Mouse (Mus musculus): ENCODE measurements around the gene Ptprd. TPM values are rescaled to one million over a fixed set of nuclear protein-coding genes. Genes with fewer than 3 reads are reported as not detected.

Ptprd gene
- 0.13 TPM in 1 of 2 replicates, not detected in the other for total RNA-seq (2017)

DNA sequence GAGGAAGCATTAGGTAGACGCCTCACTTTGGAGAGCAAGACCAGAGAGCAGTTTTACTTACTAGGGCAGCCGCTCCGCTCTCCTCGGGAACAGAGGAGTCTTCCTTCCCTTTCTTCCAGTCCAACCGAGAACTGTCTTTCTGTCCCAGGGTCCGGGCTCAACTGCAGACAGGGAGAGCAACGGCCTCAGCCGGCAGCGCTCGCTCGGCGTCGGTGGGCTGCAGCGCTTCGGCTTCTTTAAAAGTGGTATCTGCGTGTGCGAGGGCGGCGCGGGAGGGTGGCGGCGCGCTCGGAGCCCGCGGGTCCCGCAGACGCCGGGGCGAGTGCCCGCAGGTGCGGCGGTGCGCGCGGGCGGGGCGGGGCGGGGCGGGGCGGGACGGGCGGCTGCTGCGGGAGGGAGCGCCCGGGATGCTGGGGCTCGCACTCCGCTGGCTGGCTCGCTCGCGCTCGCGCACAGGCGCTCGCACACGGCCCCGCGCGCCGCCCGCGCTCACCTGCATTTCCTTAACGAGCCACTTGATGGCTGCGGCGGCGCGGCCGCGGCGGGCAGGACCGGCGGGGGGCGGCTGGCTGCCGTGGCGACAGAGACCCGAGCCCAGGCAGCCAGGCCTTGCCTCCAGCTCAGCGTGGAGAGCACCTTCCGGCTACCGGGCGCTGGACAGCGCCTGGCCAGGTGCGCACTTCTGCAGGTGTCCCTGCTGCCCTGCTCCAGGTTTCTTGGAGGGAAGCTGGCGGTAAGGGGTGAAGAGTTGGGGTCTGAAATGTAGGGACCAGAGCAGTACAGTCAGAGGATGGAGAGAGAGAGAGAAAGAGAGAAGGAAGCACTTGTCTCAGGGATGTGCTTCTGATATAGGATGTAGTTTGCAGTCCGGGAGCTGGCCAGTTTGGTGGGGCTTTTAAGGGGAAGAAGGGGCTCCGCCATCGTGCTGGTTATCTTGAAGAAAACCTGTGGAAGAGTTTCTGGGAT is at the start of gene Ptprd:
TSS of gene Ptprd (minus strand) at position 433 of the 966 bp plus-strand sequence.
- no peak for ATAC-seq (replicated peaks in 1 of 2; ENCODE audit: insufficient read depth in 1 of 2, low FRiP score in 2 of 2, low TSS enrichment in 1 of 2, low read depth in 1 of 2, poor library complexity in 2 of 2, severe bottlenecking in 2 of 2)

DNA sequence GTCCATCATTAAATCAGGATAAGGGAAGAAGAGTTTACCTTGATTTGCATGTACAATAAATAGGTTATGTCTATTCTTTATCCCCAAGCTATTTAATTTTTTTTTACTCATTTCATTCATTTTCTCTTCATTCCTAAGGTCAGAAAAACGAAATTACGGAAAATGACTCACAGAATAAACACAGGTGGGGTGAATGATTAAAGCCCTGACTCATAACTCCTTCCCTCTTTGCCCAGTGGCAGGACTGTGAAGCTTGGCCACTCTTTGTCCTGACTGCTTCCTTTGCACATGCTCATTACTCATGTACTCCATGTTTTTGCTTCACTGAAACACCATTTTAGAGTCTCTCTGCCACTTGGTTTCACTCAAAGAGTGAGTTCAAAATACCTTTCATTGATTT is 24.1 kb upstream of the Ptprd start:
- ATAC-seq (replicated peaks in 1 of 2; ENCODE audit: insufficient read depth in 1 of 2, low FRiP score in 2 of 2, low TSS enrichment in 1 of 2, low read depth in 1 of 2, poor library complexity in 2 of 2, severe bottlenecking in 2 of 2) = no peak

DNA sequence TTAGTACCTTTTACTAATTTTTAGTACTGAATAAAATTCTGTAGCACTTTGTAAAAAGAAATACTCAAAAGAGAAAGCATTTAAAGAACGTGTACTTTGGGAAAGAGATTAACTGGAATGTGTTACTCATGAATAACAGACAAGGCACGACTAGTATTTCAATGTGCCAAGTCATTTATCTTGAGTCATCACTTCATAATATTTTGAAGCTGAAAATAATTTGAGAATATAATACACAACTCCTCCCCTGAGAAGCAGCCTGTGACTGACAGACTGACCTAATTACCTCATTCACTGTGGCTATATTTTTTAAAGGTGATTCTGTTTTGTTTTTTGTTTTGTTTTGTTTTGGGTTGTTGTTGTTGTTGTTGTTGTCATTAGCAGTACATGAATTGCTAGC is 23.6 kb upstream of the Ptprd start:
- ATAC-seq (replicated peaks in 1 of 2; ENCODE audit: insufficient read depth in 1 of 2, low FRiP score in 2 of 2, low TSS enrichment in 1 of 2, low read depth in 1 of 2, poor library complexity in 2 of 2, severe bottlenecking in 2 of 2) = no peak

DNA sequence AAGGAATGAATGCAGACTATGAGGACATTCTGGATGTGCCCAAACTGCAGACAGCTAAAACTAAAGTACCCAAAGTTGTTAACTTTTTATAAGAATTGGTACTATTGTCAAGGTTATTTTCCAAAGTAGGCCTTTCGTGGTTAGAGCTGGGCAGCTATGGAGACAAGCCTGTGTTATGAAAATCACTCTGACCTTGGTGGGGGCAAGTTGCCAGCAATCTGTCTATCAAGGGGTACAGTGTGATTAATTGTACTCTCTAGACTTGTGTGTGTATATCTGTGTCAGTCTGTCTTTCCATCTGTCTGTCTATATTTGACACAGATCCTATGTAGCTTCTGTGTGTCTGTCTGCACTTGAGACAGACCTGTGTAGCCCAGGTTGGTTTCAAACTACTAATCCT is 22.9 kb upstream of the Ptprd start:
- ATAC-seq (replicated peaks in 1 of 2; ENCODE audit: insufficient read depth in 1 of 2, low FRiP score in 2 of 2, low TSS enrichment in 1 of 2, low read depth in 1 of 2, poor library complexity in 2 of 2, severe bottlenecking in 2 of 2) = no peak

DNA sequence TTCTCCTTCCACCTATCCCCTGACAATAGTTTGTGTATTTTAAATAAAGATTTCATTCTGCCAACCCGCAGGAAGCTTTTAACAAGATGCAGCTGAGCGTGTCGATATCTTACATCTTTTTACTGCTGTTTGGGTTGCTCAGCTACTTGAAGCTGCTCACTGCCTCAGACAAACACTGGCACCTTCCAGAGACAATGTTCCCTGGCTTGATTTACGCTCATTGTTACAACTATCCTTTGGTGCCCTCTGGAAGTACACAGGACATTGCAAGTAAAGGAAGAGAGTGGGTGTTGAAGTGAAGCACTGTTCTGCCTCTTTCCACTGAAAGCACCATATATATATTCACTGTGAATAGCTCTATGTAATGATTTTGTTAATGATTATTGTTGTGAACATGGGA is 2.2 kb upstream of the Ptprd start:
- no peak for ATAC-seq (replicated peaks in 1 of 2; ENCODE audit: insufficient read depth in 1 of 2, low FRiP score in 2 of 2, low TSS enrichment in 1 of 2, low read depth in 1 of 2, poor library complexity in 2 of 2, severe bottlenecking in 2 of 2)

DNA sequence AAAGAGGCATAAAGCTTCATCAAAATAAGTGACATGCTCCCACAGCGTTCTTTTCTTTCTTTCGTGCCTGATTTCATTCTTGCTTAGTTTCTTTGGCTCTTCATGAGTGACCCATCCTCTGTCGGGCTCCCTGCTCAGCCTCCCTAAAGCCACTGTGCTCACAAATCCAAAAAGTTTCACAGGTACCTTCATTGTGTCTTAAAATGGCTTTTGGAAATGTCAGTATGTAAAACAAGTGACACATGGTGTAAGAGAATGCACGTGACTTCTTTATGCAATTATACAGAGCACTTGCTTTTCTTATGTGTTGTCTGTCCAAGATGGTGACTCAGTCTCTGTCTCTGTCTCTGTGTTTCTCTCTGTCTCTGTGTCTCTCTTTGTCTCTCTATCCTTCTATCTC is 1.2 kb upstream of the Ptprd start:
- ATAC-seq (replicated peaks in 1 of 2; ENCODE audit: insufficient read depth in 1 of 2, low FRiP score in 2 of 2, low TSS enrichment in 1 of 2, low read depth in 1 of 2, poor library complexity in 2 of 2, severe bottlenecking in 2 of 2) = no peak

DNA sequence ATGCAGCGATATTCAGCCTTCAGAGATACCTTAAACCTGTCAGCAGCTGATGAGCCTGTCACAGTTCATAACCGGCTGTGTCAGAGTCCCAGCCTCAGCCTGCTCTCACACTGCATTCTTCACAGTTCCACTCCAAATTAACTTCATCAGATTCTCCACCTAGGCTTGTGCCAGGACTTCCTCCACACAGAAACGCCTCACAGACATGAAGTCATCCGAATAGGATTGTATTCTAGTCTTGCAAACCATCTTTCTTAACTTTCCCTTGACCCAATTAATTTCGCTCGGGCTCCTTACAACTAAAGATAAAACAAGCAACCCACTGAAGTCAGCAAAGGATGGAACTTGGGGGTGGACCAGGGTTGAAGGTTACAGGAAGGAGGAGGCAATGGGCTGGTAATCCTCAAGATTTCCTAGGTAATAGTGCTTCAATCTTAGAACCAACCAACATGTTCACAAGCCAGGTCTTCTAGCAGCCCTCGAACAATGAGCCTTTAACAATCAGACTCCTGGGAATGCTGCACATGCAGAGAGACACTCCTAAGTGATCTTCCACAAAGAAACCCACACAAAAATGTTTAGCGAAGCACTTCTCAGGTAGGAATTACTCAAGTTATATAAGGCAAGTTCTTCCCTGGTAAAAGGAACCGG is 758 bp downstream of the Ptprd start:
- ATAC-seq (replicated peaks in 1 of 2; ENCODE audit: insufficient read depth in 1 of 2, low FRiP score in 2 of 2, low TSS enrichment in 1 of 2, low read depth in 1 of 2, poor library complexity in 2 of 2, severe bottlenecking in 2 of 2) = no peak

DNA sequence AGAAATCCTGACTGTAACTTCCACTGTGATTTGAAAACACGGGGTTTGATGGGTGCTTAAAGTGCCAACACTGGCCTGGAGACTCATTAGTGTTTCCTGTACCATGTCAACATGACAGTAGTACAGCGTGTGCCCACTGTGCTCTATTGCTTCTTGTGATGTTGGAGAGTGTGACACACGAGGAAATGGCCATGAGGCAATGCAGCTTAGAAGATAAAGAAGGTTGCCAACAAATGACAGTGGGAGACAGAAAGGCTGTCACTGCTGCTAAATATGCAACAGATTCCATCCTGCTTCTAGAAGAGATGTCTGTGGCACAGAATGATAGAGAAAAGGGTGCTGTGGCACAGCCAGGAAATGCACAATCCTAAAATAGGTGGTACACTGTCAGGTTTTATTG is 6.7 kb downstream of the Ptprd start:
- no peak for ATAC-seq (replicated peaks in 1 of 2; ENCODE audit: insufficient read depth in 1 of 2, low FRiP score in 2 of 2, low TSS enrichment in 1 of 2, low read depth in 1 of 2, poor library complexity in 2 of 2, severe bottlenecking in 2 of 2)

DNA sequence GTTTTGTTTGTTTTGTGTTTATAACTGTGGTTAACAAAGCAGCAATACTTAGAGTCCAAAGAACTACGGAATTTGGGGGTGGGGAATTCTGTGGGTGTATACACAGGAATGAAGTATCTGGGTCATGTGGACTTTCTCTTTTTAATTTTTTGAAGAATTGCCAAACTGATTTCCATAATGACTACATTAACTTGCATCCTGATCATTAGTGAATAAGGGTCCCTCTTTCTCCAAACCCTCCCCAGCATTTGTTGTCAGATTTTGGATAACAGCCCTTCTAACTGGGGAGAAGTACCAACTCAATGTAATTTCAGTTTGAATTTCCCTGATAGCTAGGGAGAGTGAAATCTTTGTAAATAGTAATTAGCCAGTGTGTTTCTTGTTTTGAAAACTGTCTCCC is 43.3 kb downstream of the Ptprd start:
- ATAC-seq (replicated peaks in 1 of 2; ENCODE audit: insufficient read depth in 1 of 2, low FRiP score in 2 of 2, low TSS enrichment in 1 of 2, low read depth in 1 of 2, poor library complexity in 2 of 2, severe bottlenecking in 2 of 2) = no peak

DNA sequence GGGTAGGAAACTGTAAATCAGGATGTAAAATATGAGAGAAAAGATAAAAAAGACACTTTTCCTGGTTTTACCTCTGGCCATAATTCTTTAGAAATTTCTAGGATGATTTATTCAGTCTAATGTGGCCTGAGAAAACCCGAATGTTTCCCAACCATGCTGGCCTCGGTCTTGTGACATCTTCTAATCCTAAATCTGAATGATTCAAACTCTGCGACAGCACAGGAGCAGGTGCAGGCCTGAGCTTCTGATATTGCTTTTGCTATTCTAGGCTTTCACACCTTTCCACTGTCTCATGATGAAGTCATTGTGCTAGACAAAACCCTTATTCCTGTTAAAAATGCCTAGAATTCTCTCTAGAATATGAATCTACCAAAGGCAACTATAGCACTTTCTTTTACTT is 51.3 kb downstream of the Ptprd start:
- no peak for ATAC-seq (replicated peaks in 1 of 2; ENCODE audit: insufficient read depth in 1 of 2, low FRiP score in 2 of 2, low TSS enrichment in 1 of 2, low read depth in 1 of 2, poor library complexity in 2 of 2, severe bottlenecking in 2 of 2)

DNA sequence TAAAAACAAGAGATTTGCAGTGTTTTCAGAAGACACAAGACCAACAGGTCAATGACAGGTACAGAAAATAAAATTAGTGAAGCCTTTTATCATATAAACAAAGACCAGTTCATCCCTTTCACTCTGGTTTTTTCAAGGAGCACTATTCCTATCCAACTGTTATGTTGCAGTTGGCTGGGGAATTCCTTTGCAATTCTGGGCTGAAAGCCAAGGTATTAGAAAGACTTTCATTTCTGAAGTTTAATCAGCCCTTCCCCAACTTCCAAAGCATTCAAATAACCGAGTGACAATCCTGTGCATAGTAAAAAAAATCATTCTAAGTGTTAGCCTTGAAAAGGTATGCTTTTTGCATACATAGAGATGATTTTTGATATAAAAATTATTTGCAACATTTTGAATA is 61.2 kb downstream of the Ptprd start:
- no peak for ATAC-seq (replicated peaks in 1 of 2; ENCODE audit: insufficient read depth in 1 of 2, low FRiP score in 2 of 2, low TSS enrichment in 1 of 2, low read depth in 1 of 2, poor library complexity in 2 of 2, severe bottlenecking in 2 of 2)

DNA sequence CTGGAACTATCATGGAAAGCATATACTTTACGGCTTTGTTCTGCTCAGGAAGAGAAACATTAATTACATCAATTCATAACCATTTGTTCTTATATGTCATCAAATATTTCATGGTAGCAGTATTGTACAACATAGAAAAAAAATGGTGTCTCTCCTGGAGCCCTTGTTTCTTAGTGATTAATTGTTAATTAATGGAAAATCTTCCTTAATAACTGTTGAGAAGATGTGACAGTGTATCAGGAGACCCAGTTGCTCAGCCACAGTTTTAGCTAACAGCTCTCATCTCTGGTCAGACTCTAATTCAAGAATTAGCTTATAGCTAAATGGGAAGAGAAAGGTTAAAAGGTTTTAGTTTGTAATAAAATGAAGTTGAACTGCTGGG is 69.0 kb downstream of the Ptprd start:
- no peak for ATAC-seq (replicated peaks in 1 of 2; ENCODE audit: insufficient read depth in 1 of 2, low FRiP score in 2 of 2, low TSS enrichment in 1 of 2, low read depth in 1 of 2, poor library complexity in 2 of 2, severe bottlenecking in 2 of 2)

DNA sequence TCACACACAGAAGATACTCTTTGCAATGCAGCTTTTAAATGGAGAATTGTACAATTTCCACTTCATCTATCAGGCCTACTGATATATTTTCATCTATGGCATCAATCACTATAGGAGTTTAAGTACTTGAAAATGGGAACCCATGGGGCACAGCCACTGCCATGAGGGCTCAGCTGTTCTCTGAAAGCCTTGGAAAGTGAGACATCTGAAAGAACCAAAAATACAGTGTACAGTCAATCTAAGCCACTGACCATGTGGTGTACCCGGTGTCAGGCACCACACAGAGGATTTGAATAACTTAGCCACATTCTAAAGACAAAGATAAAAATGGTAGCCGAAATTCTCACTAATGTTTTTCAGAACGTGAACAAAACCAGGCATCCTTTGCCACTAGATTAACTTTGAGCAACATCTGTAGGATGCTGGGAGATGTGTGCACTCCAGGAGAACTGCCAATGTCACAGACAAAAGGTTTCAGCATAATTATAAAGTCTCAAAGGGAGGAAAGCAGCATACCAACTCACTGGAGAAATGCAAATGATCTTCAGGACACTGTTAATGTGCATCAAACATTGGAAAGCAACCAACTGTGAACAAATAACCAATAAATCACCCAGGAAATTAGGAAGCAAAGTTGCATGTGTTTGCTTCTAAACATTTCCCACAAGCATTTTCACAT is 69.5 kb downstream of the Ptprd start:
- no peak for ATAC-seq (replicated peaks in 1 of 2; ENCODE audit: insufficient read depth in 1 of 2, low FRiP score in 2 of 2, low TSS enrichment in 1 of 2, low read depth in 1 of 2, poor library complexity in 2 of 2, severe bottlenecking in 2 of 2)

DNA sequence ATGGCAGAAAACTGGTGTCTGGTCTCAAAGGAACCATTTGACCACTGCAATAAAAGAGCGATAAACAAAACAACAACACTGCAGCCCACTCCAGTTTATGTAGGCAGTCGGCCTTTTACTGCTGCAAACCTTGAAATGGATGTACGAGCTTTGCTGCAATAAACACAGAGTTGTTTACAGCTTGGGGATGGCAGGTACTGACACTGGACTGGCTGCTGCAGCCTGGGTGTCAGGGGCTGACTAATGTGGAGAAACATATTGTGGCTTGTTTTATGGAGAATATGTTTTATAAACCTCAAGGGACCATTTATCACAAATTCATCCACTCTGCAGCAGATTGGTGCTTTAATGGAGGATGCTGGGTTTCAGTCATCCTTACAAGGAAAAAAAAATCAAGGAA is 100.9 kb downstream of the Ptprd start:
- no peak for ATAC-seq (replicated peaks in 1 of 2; ENCODE audit: insufficient read depth in 1 of 2, low FRiP score in 2 of 2, low TSS enrichment in 1 of 2, low read depth in 1 of 2, poor library complexity in 2 of 2, severe bottlenecking in 2 of 2)

DNA sequence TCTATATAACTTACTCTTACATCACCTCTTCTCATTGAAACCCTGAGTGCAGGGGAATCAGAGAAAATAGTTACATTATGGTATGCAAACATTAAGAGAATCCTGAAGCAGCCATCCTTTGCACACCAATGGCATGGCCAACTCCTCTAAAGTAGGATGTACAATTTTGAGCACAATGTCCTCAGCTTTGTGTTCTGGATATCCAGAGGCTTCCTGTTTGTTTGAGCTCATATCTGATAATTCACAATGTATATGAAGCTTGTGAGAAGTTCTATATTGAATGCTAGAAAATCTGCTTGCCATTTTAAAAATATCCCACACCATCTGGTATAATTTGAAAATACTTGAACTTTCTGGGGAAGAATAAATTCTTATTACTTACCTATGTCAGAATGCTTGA is 114.2 kb downstream of the Ptprd start:
- no peak for ATAC-seq (replicated peaks in 1 of 2; ENCODE audit: insufficient read depth in 1 of 2, low FRiP score in 2 of 2, low TSS enrichment in 1 of 2, low read depth in 1 of 2, poor library complexity in 2 of 2, severe bottlenecking in 2 of 2)

DNA sequence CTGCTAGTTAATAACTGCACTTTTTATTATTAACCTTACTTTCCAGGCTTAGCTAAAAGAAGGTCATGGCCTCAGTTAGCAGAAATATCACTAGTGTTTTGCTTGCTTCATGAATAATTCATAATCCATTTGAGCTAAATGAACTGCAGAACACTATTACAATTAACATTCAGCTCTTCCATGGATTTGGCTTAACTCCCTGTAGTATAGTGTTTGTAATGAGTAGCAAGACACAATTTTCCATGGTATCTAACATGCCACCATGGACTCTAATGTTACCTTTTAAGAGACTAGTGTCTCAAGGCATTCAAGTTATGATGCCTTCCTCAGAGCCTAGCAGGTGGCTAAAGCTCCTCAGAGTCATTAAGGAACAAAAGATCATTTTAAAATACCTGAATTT is 129.0 kb downstream of the Ptprd start:
- no peak for ATAC-seq (replicated peaks in 1 of 2; ENCODE audit: insufficient read depth in 1 of 2, low FRiP score in 2 of 2, low TSS enrichment in 1 of 2, low read depth in 1 of 2, poor library complexity in 2 of 2, severe bottlenecking in 2 of 2)

DNA sequence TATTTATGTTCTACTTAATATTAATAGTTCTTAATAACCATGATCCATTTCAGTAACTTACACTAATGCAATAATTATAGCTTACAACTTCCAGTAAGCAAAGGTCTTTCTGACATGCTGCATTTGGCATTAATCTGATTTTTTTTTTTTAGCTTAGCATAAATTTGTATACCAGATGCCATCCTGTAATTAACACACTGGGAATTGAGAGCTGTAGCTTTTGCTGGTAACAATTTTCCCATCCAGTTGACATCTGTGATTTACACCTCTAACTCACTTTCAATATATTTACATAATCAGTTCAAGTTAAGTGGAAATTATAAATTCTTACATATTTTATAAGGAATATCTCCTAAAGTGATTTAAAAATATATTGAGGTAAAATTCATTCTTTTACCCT is 134.3 kb downstream of the Ptprd start:
- ATAC-seq (replicated peaks in 1 of 2; ENCODE audit: insufficient read depth in 1 of 2, low FRiP score in 2 of 2, low TSS enrichment in 1 of 2, low read depth in 1 of 2, poor library complexity in 2 of 2, severe bottlenecking in 2 of 2) = no peak

DNA sequence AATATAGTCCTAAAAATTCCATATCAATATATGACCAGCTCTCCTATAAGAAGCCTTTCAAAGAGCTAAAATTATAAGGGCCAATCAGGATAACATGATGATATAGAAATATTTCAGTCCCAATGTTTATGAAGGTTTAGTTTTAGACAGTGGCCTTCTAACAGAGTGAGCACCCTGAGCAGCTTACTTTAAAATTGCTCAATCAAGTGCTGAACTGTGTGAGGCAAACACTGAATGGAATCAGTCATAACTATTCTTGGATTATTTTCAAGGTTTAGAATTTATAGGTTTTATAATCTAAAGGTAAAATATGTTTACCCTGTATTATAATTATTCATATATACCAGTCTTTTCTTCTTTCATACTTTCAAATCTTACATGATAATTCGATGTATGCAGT is 134.7 kb downstream of the Ptprd start:
- ATAC-seq (replicated peaks in 1 of 2; ENCODE audit: insufficient read depth in 1 of 2, low FRiP score in 2 of 2, low TSS enrichment in 1 of 2, low read depth in 1 of 2, poor library complexity in 2 of 2, severe bottlenecking in 2 of 2) = no peak
